Mouse (Mus musculus): ENCODE measurements around the gene Rexo1.
A peak's percentile ranks its signal among the peaks of the same experiment; 100 is the strongest.

Rexo1 gene

DNA sequence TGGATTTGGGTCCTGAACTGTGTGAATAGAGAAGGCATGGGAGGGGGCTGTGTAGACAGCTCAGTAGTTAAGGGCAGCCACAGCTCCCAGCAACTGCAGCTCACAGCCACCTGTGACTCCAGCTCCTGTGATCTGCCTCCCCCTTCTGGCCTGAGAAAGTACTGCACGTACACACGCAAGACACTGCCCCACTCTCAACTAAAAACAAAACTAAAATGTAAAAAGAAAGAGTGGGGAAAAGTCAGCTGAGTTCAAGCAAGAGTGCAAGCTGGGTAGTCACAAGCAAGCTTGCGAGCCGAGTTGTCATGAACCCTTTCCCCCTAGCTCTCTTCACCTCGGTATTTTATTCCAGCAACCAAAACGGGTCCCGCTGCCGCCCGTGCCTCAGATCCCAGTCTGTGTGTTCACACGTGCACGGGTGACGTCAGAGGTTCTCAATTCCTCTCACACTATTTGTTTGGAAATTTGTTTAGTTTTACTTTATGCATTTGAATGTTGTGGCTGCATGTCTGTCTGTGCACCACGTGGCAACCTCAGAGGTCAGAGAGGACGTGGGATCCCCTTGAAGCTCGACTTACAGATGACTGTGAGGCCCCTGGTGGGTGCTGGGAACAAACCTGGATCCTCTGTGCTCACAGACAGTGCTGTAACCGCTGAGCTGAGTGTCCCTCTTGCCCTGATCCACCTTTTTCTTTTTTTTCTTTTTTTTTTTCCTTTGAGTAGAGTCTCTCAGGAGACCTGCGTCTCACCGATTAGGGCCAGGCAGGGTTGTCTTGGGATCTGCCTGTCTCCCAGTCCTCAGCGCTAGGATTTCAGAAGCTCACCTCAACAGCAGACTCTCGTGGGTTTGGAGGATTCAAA is 51.7 kb downstream of the Rexo1 start:
- DNase-seq (ENCODE audit: low spot score in 2 of 2), result peak; percentile 86 to 96

DNA sequence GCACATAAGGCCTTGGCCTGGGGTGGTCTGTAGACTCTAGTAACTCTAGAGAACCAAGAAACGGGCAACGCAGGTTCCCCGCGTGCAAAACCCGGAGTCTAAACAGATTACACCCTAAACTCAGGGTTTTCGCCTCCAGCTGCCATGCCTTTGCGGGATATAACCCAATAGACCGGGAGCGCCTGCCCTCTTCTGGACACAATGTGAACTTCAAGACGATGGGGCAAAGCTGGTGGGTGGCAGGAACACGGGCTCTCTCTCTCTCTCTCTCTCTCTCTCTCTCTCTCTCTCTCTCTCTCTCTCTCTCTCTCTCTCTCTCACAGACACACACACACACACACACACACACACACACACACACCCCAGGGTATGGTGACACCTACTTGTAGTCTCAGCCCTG is 55.1 kb downstream of the Rexo1 start:
- peak; percentile 74 to 90 for DNase-seq (ENCODE audit: low spot score in 2 of 2)

DNA sequence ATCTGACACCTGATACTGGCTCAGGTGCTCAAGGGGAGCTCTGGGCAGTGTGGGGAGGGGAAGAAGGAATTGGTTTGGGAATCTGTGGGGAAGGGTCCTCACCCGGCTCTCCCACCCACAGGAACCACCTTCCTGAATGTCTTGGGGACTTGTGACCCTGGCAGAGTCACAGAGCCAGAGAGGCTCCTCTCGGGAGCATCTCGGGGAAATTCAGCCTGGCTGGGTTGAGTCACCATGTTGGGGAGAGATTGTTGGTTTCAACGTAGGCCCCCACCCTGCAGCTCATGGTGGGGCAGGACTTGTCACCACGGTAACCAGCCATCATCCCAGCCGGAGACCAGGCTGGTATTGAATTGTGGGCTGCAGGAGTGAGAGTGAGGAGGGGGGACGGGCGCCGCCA is 56.6 kb downstream of the Rexo1 start:
- DNase-seq (ENCODE audit: low spot score in 2 of 2), result no peak

DNA sequence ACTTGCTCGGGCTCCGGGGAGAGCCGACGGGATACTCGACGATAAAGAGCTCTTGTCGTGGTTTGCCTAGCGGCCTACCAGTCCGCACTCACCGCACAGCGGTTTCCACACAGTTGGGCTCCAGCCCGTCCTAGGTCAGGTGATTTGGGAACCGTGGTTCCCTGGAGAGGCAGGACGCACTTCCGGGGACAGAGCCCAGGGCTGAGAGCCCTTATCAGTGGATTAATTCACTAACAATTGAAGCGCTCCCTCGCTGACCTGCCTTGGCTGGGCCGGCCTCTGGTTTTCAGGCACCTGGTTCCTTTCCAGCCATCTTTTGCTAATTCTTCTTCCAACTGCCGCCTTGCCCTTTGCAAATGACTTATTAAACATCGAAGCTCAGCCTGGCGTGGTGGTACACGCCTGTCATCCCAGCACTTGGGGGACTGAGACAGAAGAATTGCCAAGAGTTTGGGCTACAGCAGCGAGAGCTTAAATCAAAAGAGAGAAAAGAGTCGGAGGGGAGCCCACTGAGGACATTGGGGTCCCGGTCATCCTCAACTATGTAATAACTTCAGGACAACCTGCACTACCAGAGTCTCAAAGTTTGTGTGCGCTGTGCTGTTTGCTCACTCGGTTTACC is 57.6 kb downstream of the Rexo1 start:
- no peak for DNase-seq (ENCODE audit: low spot score in 2 of 2)

DNA sequence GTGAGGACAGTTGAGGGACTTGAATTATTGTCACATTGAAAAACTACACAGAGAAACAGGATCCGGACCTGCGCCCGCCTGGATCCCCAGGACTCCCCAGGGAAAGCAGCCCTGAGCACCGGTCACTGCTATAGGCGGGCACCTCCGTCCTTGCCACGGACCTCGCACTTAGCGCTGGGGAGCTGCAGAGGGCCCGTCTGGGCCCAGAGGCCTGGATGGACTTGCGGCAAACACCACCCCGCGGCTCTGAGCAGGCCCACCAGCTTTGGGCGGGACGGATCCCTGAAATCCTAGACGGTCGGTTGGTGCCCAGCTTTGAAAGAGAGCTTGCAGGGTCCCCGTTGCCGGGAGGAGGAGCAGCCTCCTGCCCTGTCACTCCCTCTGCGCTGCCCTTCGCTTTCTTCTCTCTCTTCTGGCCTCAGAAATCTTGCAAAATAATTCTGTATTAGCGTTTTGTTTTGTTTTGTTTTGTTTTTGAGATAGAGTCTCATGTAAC is 58.5 kb downstream of the Rexo1 start:
- no peak for DNase-seq (ENCODE audit: low spot score in 2 of 2)

DNA sequence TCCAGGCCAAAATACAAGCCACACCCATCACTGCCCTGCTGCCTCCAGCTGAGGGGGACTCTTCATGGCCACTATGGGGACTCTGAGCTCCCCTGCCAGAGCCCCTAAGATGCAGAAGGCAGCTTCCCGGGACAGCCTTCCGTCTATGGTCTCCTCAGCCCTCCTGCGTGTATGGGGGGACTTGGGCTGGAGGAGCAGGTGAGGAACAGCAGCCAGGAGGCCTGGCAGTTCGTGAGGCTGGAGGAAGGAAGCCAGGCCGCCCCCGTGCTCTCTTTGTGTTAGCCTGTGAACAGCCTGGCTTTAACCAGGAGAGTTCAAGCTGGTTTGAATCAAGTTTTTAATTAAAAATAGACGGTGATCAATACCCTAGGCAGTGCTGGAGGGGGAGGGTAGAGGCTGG is 59.1 kb downstream of the Rexo1 start:
- DNase-seq (ENCODE audit: low spot score in 2 of 2), result no peak

DNA sequence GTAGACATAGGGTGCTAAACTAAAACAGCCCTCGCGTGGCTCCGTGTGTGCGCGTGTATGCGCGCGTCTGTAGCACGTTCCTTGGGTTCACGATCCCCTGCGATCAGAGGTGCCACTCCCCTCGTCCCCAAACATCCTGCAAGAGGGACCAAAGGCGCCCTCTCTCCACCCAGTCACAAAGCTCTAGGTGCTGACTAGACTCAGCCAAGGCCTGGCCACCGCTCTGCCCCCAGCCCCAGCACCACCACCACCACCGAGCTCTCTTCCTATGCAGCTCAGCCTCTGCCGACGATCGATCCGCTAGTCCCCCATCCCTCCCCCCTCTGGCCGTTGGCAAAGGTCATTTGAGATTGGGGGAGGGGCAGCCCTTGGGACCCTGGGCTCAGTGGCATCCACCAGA is 64.9 kb downstream of the Rexo1 start:
- DNase-seq (ENCODE audit: low spot score in 2 of 2), result no peak

DNA sequence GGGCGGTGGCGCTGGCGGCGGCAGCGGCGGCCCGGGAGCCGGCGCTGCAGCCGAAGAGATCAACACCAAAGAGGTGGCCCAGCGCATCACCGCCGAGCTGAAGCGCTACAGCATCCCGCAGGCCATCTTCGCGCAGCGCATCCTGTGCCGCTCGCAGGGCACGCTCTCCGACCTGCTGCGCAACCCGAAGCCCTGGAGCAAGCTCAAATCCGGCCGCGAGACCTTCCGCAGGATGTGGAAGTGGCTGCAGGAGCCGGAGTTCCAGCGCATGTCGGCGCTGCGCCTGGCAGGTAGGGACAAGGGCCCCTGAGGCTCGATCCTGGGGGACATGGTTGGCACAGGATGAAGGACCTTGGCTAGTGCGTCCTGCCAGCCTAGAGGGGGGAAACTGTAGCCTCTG is 65.5 kb downstream of the Rexo1 start:
- no peak for DNase-seq (ENCODE audit: low spot score in 2 of 2)

DNA sequence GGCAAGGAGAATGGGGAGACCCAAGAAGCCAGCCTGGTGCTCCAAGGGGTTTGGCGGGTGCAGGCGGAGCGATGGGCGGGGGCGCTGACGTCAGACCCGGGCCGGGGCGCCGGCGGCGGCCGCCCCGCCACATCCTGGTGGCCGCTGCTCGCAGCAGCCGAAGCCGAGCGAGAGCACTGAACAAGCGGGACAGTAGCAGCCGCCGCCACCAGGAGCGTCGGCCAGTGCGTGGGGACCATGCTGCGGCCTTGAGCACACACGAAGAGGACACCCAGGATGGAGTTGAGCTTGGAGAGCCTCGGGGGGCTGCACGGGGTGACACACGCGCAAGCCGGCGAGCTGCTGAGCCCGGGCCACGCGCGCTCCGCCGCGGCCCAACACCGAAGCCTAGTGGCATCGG is 66.6 kb downstream of the Rexo1 start, which contains the start of gene Onecut3:
Gene Onecut3 (plus strand): TSS at position 104 of the 400 bp plus-strand sequence.
- no peak for DNase-seq (ENCODE audit: low spot score in 2 of 2)
